Mouse (Mus musculus) mouse trophoblast stem cell (cell line): ENCODE measurements around the gene Ccdc124.
"Not testable (repeated sequence)": the region's sequence is repeated elsewhere in the genome, so short reads cannot be mapped to it uniquely, and the experiment has no call there.

Source experiments
- in situ Hi-C, 2 experiments: fragments of 300-500 bp; cut with MseI, MboI; formaldehyde crosslinking; loops; 2 replicates in 1 of 2; 3 replicates in 1 of 2; pipeline ENCODE4 v1.15.1; 2025

Ccdc124 gene

GRCm38 (mm10) chr8:70895571-70896259 is 22.0 kb upstream of the Ccdc124 start:
- in situ Hi-C loops = not testable (repeated sequence)

GRCm38 (mm10) chr8:70894771-70895545 is 21.2 kb upstream of the Ccdc124 start:
- in situ Hi-C loops = no loop called here

GRCm38 (mm10) chr8:70894385-70894720 is 20.6 kb upstream of the Ccdc124 start:
- in situ Hi-C loops = no loop called here

GRCm38 (mm10) chr8:70893656-70894384 is 20.1 kb upstream of the Ccdc124 start:
- in situ Hi-C loops = no loop called here

GRCm38 (mm10) chr8:70892896-70893655 is 19.3 kb upstream of the Ccdc124 start:
- in situ Hi-C loops = no loop called here

- in situ Hi-C loops = no loop called here
Observed at GRCm38 (mm10) chr8:70892022-70892895, 18.5 kb upstream of the Ccdc124 start, which contains the start of gene Slc5a5. Slc5a5 (minus strand) TSS chr8:70892757.

- in situ Hi-C loops = no loop called here
Observed at GRCm38 (mm10) chr8:70891356-70891755, 17.6 kb upstream of the Ccdc124 start.

GRCm38 (mm10) chr8:70890656-70891055 is 16.9 kb upstream of the Ccdc124 start:
- in situ Hi-C loops = no loop called here

- in situ Hi-C loops = no loop called here
Observed at GRCm38 (mm10) chr8:70887669-70888068, 13.9 kb upstream of the Ccdc124 start.

GRCm38 (mm10) chr8:70885612-70886011 is 11.9 kb upstream of the Ccdc124 start:
- in situ Hi-C loops = no loop called here

- in situ Hi-C loops = no loop called here
Observed at GRCm38 (mm10) chr8:70884683-70885082, 10.9 kb upstream of the Ccdc124 start.

GRCm38 (mm10) chr8:70884186-70884585 is 10.5 kb upstream of the Ccdc124 start:
- in situ Hi-C loops = no loop called here

- in situ Hi-C loops = no loop called here
Observed at GRCm38 (mm10) chr8:70880546-70880945, 6.8 kb upstream of the Ccdc124 start.

- in situ Hi-C loops = no loop called here
Observed at GRCm38 (mm10) chr8:70880126-70880525, 6.4 kb upstream of the Ccdc124 start.

GRCm38 (mm10) chr8:70879500-70879899 is 5.8 kb upstream of the Ccdc124 start:
- in situ Hi-C loops = no loop called here

GRCm38 (mm10) chr8:70878178-70878577 is 4.4 kb upstream of the Ccdc124 start:
- in situ Hi-C loops = no loop called here

GRCm38 (mm10) chr8:70876382-70876781 is 2.6 kb upstream of the Ccdc124 start:
- in situ Hi-C loops = no loop called here

- in situ Hi-C loops = no loop called here
Observed at GRCm38 (mm10) chr8:70874441-70874840, 706 bp upstream of the Ccdc124 start.

- in situ Hi-C loops = no loop called here
Observed at GRCm38 (mm10) chr8:70872643-70873363, 932 bp downstream of the Ccdc124 start.

GRCm38 (mm10) chr8:70871195-70871807 is 2.4 kb downstream of the Ccdc124 start:
- in situ Hi-C loops = no loop called here
